ENCODE assay signal across 1 mouse cellular context in genomic region chr17:30004203-30005102, GRCm38 (mm10).
TF ChIP-seq lines count a peak whose summit lies in the region.

TSS of gene Zfand3 (plus strand) at chr17:30004733.

TF ChIP-seq in MEL, 35 proteins besides CTCF, POLR2A, EP300 and RAD21 (continued from another document):
- peak; percentile 62; the same call in 1 of the 2 replicates for TF ChIP-seq MXI1 (IDR thresholded peaks at IDR 0.05; ENCODE audit: low read depth, low read length)
- TF ChIP-seq HCFC1 (IDR thresholded peaks at IDR 0.05; ENCODE audit: low read depth, low read length), result peak; percentile 63
- 0 out of 2 replicates have a peak, but pooled peaks have one; percentile 49 for TF ChIP-seq MYC (IDR thresholded peaks at IDR 0.05; ENCODE audit: low read depth, low read length)
- TF ChIP-seq NRF1 (IDR thresholded peaks at IDR 0.05; ENCODE audit: insufficient read depth, low read depth, low read length, poor library complexity, severe bottlenecking), result peak; percentile 95
